Mouse (Mus musculus) ES-E14 (cell line): ENCODE measurements around the gene Zbp1. TPM values are rescaled to one million over a fixed set of nuclear protein-coding genes. Genes with fewer than 3 reads are reported as not detected.

Experiments
- DNase-seq: peaks from one replicate; pipeline ENCODE4 v3.0.0-alpha.2; 2013; ENCODE audit warnings: low read depth, low spot score
- H3K27ac ChIP-seq: 2 replicates; pipeline ENCODE4 v1.5.1; 2012; ENCODE audit warnings: low read depth, mild to moderate bottlenecking, low read length, moderate library complexity, mixed read lengths; ENCODE audit not compliant: poor library complexity, insufficient read depth, severe bottlenecking
- H3K36me3 ChIP-seq: 2 replicates; pipeline ENCODE4 v1.6.1; 2012; ENCODE audit warnings: mild to moderate bottlenecking, low read length, moderate library complexity, mixed read lengths; ENCODE audit not compliant: control insufficient read depth, poor library complexity, insufficient read depth, severe bottlenecking
- H3K4me1 ChIP-seq, 2 experiments: fragments of 150-350 bp in 1 of 2; sonication (generic) in 1 of 2; 2 replicates each; pipeline ENCODE4 v1.6.1; 2012; ENCODE audit warnings: low read length in 2 of 2, mild to moderate bottlenecking in 1 of 2, mixed read lengths in 1 of 2; ENCODE audit not compliant: control insufficient read depth in 2 of 2, insufficient read depth in 2 of 2, poor library complexity in 1 of 2
- H3K4me3 ChIP-seq, 2 experiments: fragments of 150-350 bp in 1 of 2; sonication (generic) in 1 of 2; 2 replicates each; pipeline ENCODE4 v1.5.1; 2012; ENCODE audit warnings: low read length in 2 of 2, low read depth in 1 of 2, mild to moderate bottlenecking in 1 of 2, mixed read lengths in 1 of 2; ENCODE audit not compliant: insufficient read depth in 1 of 2, poor library complexity in 1 of 2, severe bottlenecking in 1 of 2
- H3K9ac ChIP-seq: 2 replicates; pipeline ENCODE4 v1.6.1; 2012; ENCODE audit warnings: low read depth, mild to moderate bottlenecking, low read length, mixed read lengths; ENCODE audit not compliant: poor library complexity, insufficient read depth, severe bottlenecking
- H3K9me3 ChIP-seq: fragments of 150-350 bp; sonication (generic); 2 replicates; pipeline ENCODE4 v1.6.1; 2012; ENCODE audit warnings: low read depth, mild to moderate bottlenecking, low read length; ENCODE audit not compliant: control insufficient read depth, insufficient read depth
- CHD2 ChIP-seq: IDR thresholded peaks from 2 replicates; pipeline ENCODE4 v1.6.1; 2014; ENCODE audit warnings: mild to moderate bottlenecking, low read depth, low read length, inconsistent platforms
- HCFC1 ChIP-seq: IDR thresholded peaks from 2 replicates; pipeline ENCODE4 v1.6.1; 2012; ENCODE audit warnings: low read length, inconsistent platforms, borderline replicate concordance; ENCODE audit not compliant: insufficient read depth
- MAFK ChIP-seq: IDR thresholded peaks from 2 replicates; pipeline ENCODE4 v1.6.1; 2014; ENCODE audit warnings: mild to moderate bottlenecking, low read depth, low read length, inconsistent platforms; ENCODE audit not compliant: insufficient read depth
- ZC3H11A ChIP-seq: IDR thresholded peaks from 2 replicates; pipeline ENCODE4 v1.6.1; 2012; ENCODE audit warnings: low read depth, mild to moderate bottlenecking, inconsistent platforms, low read length, borderline replicate concordance
- ZNF384 ChIP-seq: IDR thresholded peaks from 2 replicates; pipeline ENCODE4 v1.6.1; 2012; ENCODE audit warnings: low read depth, low read length, inconsistent platforms
- in situ Hi-C, 2 experiments: fragments of 600-800 bp; cut with MboI; formaldehyde crosslinking; loops; one replicate each; pipeline ENCODE4 v1.15.1; 2025; ENCODE audit warnings: low sequenced_read_pairs in 2 of 2, inconsistent platforms in 1 of 2; ENCODE audit not compliant: unreplicated experiment in 2 of 2
- total RNA-seq: library from RNA; depleted of rRNA; stranded (reverse); fragments of 300-350 nt; gene quantifications from 2 replicates; pipeline ENCODE4 v1.2.3, GENCODE M21; 2012

The Zbp1 gene
- total RNA-seq, 1 experiment, result 0.67 TPM

DNA sequence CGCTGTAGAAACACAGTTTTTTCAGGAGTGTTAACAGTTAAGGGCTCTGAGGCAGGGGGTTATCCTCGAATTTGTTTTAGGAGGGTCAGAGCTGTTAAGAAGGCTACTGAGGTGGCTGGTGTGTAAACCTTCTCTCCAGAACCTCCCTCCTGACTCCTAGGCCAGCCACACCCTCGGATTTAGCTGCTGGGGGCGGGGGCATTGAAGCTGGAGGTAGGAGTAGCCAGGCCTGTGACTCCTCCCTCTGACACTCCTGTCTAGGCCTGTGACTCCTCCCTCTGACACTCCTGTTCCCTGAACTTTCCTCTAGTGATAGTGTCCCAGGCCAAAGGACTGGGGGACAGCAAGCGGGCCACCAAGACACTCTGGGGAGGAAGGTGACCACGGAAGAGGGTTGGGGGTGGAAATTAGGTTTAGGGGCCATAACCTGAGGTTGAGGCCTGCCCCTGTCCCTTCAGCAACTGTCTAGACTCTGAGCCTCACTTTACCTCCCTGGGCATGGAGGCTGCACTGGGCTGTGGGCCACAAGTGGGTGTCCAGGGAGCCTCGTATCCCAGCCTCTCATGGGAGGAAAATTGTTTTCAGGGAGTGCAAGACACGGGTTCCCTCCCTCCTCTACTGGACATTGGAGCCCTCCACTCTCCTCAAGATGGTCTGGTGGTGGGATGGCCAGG lies 31.4 kb downstream of the Zbp1 start:
- peak; percentile 56 for DNase-seq
- Histone ChIP-seq H3K9me3 (no peaks in the 10 kb centered on the region), H3K4me3 (no peak overlapping the region), H3K9ac (no peak overlapping the region), H3K27ac (no peak overlapping the region), H3K36me3 (no peaks in the 10 kb centered on the region), H3K4me1 (peaks cover 1 to 10% of the 10 kb centered on the region in 2 experiments; a peak in 2 of 4 replicates)
- TF ChIP-seq ZNF384, result no peak
- TF ChIP-seq CHD2, result no peak
- no peak for TF ChIP-seq MAFK
- no peak for TF ChIP-seq HCFC1
- TF ChIP-seq ZC3H11A, result no peak
- in situ Hi-C loops, result loop anchor here in 1 of 2 experiments (25.0 kb wide), 1 partner anchor 375 kb away; no protein-coding TSS in a partner anchor

- Histone ChIP-seq H3K4me1 (peaks cover 1 to 10% of the 10 kb centered on the region in 2 experiments; a peak in 2 of 4 replicates), H3K27ac (no peak overlapping the region), H3K9ac (no peak overlapping the region), H3K36me3 (no peaks in the 10 kb centered on the region), H3K9me3 (no peaks in the 10 kb centered on the region), H3K4me3 (no peak overlapping the region)
- DNase-seq, result no peak
- TF ChIP-seq ZC3H11A (peak; percentile 97; the same call in 1 of the 2 replicates), HCFC1 (no peak)
- in situ Hi-C loops, result loop anchor here in 1 of 2 experiments (25.0 kb wide), 1 partner anchor 376 kb away; no protein-coding TSS in a partner anchor
Observed at GRCm38 (mm10) chr2:173186047-173186943, 32.4 kb downstream of the Zbp1 start.

- in situ Hi-C loops, result loop anchor here in 1 of 2 experiments (25.0 kb wide), 1 partner anchor 377 kb away; no protein-coding TSS in a partner anchor
- peaks cover 1 to 10% of the 10 kb centered on the region in 2 experiments; a peak in 2 of 4 replicates for H3K4me1 ChIP-seq
- no peak overlapping the region for H3K27ac ChIP-seq
- H3K9me3 ChIP-seq, result no peaks in the 10 kb centered on the region
- H3K9ac ChIP-seq, result no peak overlapping the region
- DNase-seq, result no peak
- TF ChIP-seq HCFC1, result no peak
- no peak for TF ChIP-seq ZNF384
- TF ChIP-seq ZC3H11A, result no peak
- TF ChIP-seq CHD2, result no peak
- no peak for TF ChIP-seq MAFK
- H3K4me3 ChIP-seq, result no peak overlapping the region
- no peaks in the 10 kb centered on the region for H3K36me3 ChIP-seq
Observed at GRCm38 (mm10) chr2:173185282-173185681, 33.4 kb downstream of the Zbp1 start.

GRCm38 (mm10) chr2:173184475-173185080 lies 34.1 kb downstream of the Zbp1 start:
- Histone ChIP-seq H3K9me3 (no peaks in the 10 kb centered on the region), H3K4me3 (no peak overlapping the region), H3K27ac (no peak overlapping the region), H3K36me3 (no peaks in the 10 kb centered on the region), H3K9ac (no peak overlapping the region), H3K4me1 (peaks cover 1 to 10% of the 10 kb centered on the region in 2 experiments; a peak in 2 of 4 replicates)
- in situ Hi-C loops, result loop anchor here (5.0 to 25.0 kb wide), 2 partner anchors 77 to 378 kb away; no protein-coding TSS in a partner anchor
- TF ChIP-seq CHD2 (no peak), MAFK (no peak), ZNF384 (no peak)
- DNase-seq, result no peak
